Mouse (Mus musculus) ovary, postnatal 14 days (tissue): ENCODE data around the gene Helz.

Experiments used
- DNase-seq: peaks from one replicate; pipeline ENCODE4 v3.0.0; 2022; ENCODE audit warnings: low spot score

The Helz gene

DNA sequence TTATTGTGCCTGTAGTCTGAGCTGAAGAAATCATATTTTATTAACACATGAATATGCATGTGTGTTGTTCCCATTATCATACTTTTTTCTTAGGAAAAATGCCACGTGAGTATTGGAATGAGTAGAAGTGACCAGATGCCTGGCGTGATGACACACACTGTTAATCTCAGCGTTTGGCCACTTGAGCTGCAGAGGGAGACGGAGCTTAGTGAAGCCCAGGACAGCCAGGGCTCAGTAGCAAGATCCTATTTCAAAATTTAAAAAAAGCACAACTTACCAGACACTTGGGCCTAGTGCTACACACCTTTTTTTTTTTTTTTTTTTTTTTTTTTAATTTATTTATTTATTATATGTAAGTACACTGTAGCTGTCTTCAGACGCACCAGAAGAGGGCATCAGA, 68.0 kb downstream of the Helz start:
- no peak for DNase-seq

DNA sequence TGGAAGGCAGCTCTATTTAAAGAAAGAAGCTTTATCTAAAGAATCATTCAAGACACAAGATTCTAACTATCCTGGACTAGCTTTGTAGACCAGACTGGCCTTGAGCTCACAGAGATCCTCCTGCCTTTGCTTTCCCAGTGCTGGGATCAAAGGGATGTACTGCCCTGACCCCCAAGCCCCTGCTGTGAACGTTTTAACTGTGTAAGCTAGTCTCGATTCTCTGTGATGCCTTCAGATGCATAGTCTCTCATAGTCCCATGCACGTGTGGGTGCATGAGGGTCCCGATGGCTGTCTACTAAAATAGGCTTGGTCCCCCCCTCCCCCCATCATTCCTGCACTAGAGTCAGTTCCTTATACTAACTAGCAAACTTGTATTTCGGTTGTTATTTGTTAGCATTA, 70.2 kb downstream of the Helz start:
- DNase-seq, result no peak

DNA sequence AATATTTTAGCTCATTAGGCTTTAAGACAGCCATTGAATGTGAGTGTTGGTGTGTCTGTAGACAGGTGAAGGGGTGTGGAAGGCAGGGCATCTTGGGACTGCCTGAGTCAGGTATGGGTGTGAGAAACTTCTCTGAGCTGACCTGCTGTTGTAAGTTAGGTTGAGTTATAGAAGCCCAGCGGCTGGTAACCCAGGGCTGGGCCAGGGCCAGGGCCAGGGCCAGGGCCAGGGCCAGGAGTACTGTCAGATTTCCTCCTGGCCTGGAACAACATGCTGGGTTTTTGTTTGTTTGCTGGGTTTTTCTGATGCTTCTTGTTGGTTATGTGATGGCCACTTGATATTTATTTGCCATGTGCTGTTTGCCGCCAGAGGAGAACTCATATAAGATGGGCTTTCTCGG, 76.9 kb downstream of the Helz start:
- DNase-seq, result no peak

DNA sequence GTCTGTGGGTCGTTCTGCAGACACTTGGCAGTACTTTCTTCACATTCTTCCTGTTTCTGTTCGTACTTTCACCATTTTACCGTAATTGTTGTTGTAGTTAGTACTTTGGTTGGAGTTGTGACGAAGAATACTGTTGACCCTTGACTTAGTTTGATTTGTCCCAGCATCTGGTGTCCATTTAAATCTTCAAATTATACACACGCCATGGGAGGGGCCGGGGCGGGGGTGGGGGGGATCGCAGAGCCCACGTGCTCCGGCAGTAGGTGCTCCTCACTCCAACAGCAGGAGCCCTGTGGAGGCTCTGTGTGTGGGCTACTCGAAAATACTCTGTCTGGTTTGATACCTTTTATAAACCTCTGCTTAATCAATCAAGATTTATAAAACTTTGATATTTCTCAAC, 78.0 kb downstream of the Helz start:
- DNase-seq, result no peak

DNA sequence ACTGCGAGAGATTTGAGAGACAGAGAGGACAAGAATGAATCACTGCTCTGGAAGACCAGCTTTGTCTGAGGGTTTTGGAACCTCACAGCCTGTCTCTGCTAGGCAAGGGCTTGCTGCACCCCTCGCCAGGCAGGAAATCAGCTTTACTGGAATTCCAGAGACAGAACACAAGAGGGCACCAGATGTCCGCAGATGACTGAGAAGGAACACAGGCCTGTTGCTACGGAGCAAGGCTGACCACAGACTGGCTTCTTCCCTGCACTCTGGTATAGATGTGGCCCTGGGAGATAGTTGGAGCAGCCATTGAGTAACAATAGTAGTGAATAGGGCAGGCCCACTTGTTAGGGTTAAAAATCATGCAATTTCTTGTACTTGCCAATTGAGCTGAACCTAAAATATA, 81.8 kb downstream of the Helz start:
- peak; percentile 57 for DNase-seq

DNA sequence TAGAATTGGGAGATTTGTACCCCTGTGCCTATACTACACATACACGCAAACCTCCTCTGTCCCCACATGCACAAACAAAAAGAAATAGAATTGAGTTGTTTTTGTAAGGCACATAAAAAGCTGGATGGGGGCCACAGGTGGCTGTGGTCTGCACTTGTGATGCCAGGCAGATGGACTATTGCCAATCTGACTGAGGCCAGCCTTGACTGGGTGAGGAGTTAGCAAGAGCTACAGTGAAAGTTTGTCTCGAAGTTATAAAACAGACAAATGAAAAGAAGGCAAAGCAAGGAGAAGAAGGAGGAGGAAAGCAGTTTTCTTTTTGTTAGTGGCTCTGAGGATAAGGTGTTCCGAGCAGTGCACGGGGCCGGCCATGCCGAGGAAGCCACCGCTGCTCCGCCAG, 82.2 kb downstream of the Helz start:
- no peak for DNase-seq

DNA sequence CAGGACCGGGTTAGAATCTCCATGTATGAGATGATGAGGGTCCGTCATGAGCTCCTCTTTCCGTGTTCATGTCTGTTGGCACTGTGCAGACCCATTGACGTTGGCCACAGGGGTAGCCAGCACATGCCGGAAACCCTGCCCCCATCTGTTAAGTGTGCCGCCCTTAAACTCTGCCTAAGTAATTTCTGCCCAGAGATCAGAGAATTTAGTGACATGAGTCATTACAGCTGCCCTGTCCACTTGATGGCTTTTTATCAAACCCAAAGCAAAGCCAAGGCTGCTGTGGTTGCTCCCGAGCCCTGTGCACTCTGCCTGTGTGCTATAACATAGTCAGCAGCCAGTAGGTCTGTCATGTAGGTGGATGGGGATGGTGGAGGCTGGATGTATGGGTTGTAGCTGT, 83.4 kb downstream of the Helz start:
- DNase-seq, result no peak

DNA sequence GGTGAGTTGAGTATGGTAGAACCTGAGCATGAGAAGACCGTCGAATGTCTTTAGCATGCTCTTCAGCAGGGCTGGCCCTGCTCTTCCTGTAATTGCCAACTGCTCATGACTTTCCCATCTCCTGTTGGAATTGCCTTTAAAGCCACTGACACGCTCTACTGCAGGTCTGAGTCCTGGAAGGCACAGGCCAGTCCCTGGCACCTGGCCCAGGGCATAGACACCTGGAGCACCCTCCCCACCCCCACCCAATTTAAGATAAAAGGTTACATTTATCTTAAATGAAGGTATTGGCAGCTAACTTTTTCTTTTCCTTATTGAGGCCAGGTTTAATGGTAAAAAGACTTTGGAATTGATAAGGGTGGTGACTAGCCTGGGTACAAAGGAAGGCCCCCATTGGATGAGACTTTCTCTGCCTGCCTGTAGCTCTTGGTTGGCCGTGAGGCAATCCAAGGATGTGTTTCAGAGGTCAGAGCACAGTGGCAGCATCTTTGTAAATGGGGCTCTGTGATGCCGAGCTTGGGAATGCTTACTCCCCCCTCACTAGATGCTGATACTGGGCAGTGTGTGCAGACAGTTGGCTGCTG, 85.9 kb downstream of the Helz start:
- no peak for DNase-seq

DNA sequence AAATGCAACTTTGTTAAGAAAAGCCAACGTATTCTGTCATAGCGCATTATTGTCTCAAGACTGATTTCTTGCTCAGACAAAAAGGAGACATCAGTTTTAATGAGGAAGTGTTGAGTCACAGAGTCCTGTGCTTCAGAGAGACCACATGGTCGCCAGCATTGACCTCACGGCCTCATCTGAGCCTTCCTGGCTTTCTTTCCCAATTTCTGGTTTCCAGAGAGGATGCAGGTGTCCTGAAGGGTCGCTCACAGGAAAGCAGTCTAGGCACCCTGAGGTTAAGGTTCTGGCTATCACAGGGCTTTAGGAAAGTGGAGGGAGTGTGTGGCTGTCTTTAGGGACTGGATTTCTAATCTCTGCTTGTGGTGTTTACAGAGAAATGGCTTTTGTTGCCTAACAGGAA, 90.4 kb downstream of the Helz start:
- no peak for DNase-seq

DNA sequence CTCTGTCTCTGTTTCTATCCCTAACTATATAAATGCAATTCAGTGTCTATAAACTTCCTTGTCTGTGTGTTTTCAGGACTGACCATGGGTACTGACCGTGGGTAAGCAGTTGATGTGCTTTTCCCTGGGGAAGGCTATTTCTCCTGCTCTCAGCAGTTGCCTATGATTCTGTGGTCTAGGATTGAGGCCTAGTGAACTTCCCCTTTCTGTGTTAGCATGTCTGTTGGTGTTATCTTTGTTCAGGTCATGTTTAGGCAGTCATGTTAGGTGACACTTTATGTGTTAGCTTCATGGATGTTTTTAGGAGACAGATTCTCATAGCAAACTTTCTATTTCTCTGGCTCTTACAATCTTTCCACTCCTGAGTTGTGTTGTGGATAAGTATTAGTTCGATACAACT, 91.9 kb downstream of the Helz start:
- no peak for DNase-seq

DNA sequence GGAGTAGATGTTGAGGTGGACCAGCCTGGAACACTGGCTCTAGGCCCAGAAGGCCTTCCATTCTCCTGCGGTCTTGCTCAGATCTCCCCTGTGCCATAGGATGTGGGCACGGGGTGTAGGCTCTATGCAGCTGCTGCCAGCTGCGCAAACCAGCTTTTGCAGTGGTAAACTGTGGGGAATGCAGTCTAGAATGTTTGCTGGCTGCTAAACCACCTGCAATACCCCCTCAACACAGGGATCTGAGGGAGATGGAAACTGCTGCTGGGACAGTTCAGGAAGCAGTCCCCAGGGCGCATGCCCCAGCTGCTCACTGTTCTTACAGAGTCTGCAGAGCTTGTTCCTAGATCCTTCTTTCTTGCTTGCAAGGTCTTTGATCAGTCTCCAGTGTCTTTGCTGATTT, 96.7 kb downstream of the Helz start:
- DNase-seq, result no peak

DNA sequence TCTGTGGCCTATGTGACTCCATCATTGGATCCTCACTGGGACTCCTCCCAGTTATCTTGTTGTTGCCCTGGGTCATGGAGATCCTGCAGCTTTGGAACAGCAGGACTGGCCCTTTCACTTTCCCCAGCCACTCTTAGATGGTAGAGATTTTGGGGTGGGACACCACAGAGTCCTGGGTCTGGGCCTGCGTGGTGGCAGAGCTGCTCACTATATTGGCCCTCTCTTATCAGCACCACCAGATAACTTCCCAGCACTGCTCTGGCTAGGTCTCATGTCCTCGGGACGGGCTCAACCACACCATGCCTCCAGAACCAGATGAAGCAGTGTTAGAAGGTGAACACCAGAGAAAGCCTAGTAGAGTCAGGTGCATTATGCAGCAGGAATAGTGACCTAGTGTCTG, 99.6 kb downstream of the Helz start:
- no peak for DNase-seq

DNA sequence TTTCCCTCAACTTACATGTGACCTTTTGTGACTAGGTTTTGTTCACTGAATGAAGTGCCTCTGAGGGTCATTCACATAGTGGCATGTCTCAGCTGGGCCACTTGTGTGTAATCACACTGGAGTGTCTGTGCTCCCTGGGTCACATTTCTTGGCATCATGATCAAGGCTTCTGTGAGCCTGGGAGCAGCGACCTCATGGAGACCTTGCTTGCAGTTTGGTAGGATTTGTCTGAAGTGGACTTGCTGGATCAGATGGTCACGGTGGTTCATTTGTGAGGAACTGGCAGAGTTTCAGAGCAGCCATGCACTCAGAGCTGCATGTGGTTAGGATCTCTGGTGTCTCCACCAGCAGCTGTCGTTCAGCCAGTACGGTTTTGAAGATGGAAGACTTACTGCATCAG, 100.9 kb downstream of the Helz start:
- no peak for DNase-seq

DNA sequence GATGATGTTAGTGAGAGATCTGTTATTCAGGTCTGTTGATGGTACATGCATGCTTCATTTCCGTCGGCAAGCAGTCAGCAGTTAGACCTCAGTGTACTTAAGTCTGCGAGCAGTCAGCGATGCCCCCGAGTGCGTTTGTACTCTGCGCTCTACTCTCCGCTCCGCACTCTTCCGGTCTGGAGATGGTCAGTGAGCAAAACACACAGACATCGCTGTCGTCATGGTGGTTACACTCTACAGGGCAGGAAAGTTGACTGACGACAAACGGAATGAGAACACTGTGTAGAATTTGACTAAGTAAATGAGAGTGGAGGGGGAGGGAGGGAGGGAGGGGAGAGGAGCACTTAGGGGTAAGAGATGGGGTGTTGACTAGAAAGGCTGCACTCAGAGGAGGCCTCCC, 101.7 kb downstream of the Helz start:
- no peak for DNase-seq

DNA sequence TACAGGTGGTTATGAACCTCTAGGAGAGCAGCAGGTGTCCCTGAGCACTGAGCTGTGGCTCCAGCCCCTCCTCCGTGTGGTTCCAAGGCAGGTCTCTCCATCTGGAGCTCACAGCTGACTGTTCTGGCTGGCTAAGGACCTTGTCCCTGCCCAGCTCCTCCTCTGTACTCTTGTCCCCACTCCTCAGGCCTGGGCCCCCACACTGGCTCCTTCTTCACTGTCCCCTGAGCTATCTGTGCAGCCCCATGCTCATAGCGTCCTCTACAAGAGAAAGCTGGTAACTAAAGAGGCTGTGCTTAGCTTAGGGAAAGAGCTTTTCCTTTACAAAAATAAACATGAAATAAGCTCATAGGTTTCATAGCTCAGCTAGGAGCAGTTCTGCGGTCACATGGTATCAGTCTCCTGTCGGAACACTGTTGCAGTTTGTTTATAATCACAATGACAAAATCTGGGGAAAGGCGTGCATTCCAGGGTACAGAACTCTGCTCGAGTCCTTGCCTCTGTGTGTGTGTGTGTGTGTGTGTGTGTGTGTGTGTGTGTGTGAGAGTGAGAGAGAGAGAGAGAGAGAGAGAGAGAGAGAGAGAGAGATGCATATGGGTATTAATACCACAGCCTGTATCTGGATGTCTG, 102.8 kb downstream of the Helz start:
- no peak for DNase-seq

DNA sequence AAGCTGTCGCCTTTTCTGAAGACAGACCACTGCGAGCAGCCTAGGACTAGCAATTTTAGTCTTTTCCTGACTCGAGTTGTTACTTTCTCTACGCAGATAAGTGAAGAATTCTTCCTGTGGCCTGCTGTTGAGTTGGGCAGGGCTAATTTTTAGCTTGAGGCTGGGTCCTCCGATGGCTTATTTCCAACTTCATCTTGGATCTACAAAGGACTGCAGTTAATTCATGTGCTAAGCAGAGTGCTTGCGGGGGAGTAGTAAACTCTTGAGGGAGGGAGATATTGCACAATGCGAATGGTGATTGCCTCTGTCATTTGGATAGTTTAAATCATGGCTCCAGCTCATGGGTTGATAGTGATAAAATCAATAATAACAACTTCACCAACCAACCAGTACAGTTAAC, 103.7 kb downstream of the Helz start:
- DNase-seq, result no peak

DNA sequence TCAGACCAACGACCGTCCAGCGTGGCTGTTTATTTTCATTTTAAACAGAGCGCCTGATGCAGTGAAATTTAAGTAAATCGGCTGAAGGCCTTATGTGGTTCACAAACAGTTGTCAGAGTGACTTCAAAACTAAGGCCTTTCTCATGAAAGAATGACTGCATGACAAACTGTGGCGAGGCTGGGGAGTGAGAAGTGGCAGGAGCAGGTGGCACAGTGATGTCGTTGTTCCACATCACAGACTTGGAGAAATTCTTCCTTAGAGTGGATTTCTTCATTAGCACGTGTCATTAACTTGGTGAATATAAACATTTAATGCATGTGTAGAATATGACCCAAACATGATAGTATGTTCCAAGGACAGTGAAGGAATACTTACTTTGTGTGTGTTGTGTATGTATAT, 104.4 kb downstream of the Helz start:
- DNase-seq, result no peak

DNA sequence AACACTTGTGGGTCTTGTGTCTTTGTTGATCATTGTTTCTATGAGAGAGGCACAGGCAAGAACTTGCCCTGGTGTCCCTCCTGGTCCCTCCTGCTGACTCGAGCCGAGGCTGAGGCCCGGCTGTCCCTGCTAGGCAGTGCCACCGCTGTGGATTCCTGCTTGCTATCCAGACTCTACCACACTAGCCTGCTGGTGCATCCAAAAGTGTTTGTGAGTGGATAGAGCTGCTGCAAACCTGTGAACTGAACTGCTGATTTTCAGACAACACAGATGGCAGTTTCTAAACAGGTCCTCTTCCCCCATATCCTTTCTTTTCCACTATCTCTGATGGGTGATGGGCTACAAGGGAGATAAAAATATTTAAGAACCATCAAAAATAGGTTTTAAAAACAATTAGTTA, 107.8 kb downstream of the Helz start:
- DNase-seq, result no peak

DNA sequence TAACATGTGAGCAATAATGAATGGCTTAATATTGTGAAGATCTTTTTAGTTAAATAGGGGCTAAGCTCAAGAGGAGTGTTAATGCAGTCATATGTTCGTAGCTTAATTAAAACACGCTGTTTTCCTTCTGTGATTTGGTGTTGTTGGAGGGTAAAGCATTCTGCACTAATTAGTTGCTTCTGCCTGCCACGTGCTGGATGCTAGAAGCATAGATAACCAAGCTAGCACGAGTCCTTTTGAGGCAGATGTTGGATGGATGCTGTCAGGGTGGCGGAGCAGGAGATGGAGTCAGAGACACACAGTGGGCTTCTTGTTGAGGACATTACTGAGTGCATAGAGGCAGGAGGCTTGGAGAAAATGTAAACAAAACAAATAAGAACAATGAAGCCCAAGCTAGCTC, 109.4 kb downstream of the Helz start:
- DNase-seq, result no peak

DNA sequence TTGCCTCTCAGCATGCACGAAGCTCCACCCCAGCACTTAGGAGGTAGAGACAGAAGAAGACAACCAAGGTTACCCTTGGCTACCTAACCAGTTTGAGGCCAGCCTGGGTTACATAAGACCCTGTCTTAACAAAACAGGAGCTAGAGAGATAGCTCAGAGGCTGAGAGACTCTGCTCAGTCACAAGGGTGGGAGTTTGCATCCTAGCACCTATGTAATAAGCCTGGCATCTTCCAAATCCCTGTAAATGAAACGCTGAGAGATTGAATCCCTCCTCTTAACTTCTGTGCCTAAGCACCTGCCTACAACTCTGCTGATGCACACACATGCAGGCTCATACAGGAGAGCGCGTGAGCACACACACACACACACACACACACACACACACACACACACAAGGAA, 112.7 kb downstream of the Helz start:
- no peak for DNase-seq

DNA sequence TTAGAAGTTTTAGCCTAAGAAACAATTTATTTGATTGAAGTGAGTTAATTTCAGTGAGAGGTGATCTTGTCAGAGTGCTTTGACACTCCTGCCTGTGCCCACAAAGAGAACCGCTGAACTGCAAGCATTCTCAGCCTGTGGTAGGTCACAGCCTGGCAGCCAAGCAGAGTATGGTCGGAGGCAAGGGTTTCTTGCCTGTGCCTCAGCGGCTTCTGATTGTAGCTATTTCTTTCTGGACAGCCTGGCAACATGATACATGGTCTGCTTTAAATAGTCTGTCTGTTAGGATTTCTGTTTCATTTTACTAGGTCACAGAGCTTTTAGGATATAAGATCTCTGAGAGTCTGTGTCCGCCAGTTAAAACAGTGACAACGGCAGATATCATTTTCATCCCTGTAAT, 114.9 kb downstream of the Helz start:
- no peak for DNase-seq

DNA sequence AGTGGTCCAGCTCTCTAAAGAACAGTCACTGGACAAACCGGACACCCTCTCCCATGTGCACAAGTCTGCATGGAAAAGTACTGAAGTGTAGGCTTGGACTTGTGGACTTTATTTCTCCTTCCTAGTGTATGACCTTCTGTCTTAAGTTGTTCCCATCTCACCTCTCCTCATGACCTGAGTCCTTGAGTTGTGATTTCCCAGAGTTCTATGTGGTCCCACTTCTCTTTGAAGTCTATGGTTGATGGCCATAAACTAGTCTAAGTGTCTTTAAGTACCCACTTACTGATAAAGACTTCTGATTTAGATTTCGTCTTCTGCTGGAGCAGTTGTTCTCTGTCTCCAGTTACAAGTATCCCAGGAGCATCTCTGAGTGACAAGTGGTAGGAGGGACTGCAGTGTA, 119.8 kb downstream of the Helz start:
- DNase-seq, result no peak

DNA sequence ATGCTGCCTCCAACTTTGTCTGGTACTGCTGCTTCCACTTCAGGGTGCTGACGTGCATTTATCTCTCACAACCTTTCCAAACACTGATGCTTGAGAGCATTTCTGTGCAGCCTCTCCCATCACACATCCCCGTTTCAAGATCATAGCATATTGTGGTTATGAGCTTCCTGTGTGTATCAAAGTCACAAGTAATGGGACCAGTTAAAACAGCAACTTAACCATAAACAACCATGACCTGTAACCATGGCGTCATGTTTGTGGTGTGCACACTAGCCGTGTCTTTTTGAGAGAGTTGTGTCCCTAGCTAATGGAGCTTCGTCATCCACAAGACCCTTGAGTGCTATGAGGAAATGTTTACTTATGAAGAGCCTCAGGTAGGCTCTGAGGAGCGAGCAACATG, 120.5 kb downstream of the Helz start:
- no peak for DNase-seq

DNA sequence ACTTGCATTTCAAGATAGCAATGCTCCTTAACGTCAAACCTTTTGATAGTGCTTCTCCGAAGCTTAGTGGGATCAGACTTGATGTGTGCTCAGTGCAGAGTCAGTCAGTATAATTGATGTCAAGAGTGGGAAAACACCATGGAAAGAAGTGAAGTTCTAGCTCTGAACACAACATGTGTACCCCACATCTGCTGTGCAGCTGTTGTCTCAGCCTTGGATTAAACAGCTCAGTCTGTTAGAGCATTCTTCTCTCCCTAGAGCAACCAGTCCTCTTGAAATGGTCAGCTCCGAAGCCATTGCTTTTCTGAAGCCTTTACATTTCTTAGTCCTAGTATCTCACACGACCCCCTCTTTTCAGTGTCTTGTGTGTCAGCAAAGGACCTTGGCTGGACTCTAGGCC, 121.2 kb downstream of the Helz start:
- DNase-seq, result no peak

DNA sequence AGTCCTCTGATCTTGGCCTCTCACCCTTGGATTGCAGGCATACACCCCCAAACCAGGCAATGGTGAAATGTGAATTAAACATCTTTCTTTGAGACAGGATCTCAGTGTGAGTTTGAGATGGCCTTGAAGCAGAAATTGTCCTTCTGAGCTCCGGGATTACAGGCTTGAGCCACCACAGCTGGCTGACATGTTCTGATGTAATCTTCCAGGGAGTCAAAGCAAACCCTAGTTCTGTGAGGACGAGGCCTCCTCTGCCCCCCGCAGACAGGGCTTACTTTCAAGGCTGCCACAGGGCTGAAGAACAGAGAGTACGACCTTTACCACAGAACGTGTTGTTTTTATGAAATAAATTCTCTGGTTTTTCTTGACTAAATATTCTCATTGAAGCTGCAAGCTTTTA, 126.3 kb downstream of the Helz start:
- DNase-seq, result no peak
